Mouse (Mus musculus): ENCODE results near the gene Fli1.

DNA sequence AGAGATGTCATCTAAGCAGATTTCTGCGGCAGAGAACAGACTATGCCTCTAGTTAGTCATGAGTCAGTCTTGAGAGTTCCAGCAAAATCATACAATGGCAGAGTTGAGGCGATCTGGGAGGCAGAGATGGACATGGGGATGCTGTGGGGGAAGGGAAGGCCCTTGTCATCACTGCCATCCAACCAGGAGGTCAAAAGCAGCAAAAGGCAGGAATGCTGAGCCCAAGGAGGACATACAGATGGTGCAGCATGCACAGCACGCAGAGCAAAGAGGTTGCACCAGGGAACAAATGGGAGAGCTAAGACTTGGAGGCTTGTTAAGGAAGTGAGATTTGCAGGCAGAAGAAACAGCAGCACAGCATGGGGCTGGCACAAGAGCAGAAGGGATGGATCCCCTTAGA, 63.9 kb downstream of the Fli1 start:
- TF ChIP-seq EP300 (IDR thresholded peaks at IDR 0.05; ENCODE audit: low read depth) (no peak), CTCF (IDR thresholded peaks at IDR 0.05; ENCODE audit: low read depth) (no peak)
